Mouse (Mus musculus): Measurements from ENCODE around the gene Col13a1. TPM values are rescaled to one million over a fixed set of nuclear protein-coding genes. Genes with fewer than 3 reads are reported as not detected.

Col13a1 gene
- polyA plus RNA-seq, 1 experiment from 2014 or later = 0.48 TPM

- DNase-seq (ENCODE audit: low spot score) = no peak
Observed at GRCm38 (mm10) chr10:61972041-61972440, 6.9 kb downstream of the Col13a1 start.

DNA sequence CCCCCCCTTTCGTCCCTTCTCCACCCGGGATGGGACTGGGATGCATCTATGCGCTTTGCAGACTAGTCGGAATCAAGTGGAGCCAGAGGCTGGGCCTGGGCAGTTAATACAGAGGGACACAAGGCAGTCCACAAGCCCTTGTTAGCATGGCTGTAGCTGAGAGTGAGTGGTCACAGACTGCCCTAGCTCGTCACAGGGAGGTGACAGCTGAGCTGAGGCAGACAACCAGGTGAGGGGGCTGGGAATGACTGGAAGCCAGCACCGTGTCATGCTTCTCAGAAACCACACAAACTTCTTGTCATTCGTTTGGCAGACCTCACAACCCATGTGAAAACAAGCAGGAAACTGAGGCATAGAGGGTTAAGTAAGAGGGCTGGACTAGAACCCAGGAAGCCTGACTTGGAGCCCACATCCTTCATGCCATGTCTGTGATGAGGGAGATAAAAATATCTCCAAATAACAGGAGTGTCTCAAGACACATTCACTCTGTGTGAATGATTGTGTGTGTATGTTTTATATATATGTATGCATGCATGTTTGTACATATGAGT is 10.8 kb downstream of the Col13a1 start:
- no peak for DNase-seq (ENCODE audit: low spot score)

DNA sequence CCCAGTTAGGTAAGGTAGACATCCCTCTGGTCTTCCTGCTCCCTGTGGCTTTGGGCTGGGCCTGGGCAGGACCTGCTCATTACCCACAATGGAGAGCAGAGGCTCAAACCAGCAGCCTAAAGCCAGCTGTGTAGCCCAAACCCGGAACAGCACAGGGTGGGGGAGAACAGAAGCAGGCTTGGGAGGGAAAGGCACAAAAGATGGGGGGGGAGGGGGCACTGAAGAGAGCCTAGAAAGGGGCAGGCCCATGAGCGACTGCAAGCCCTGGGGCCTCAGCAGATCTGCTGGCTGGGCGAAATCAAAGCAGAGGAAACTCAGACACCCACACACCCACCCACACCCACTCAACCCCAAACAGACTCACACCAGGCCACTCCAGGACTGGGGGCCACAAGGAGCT is 11.7 kb downstream of the Col13a1 start:
- DNase-seq (ENCODE audit: low spot score) = no peak

- DNase-seq (ENCODE audit: low spot score) = no peak
Observed at GRCm38 (mm10) chr10:61965386-61965841, 13.5 kb downstream of the Col13a1 start.

DNA sequence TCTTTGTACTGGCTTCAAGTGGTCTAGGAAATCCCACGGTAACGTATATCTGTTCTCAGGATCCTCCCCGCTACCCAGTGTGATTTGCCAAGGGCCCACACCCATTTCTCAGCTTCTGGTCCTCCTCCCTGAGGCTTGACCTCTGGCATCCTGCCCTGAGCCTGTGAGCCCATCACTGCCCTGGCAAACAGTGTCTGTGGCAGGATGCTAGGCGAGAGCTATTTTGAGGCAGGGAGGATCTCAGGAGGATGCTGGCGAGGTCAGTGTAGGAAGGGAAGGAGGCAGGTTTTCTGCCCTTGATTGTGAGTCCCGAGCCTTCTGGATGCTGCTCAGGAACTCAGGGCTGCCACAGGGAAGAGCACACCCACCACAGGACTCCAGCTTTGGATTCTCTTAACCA is 22.2 kb downstream of the Col13a1 start:
- no peak for DNase-seq (ENCODE audit: low spot score)

DNA sequence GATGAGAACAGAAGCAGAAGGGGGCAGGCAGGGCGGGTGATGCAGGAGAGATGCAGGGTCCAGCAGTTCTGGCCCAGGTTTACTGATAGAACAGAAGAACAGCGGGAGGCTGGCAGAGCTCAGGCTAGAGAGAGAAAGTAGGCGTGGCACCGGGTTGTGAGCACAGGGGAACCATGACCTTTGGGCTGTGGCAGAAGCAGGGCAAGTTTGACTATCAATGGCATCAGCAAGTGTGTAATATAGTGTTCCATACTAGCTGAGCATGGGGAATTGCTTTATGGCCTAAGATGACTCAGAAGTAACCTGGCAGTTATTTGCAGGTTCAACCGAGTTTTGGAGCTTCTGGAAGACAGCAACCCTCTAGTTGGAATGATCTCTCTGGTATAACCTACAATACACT is 25.0 kb downstream of the Col13a1 start:
- no peak for DNase-seq (ENCODE audit: low spot score)

DNA sequence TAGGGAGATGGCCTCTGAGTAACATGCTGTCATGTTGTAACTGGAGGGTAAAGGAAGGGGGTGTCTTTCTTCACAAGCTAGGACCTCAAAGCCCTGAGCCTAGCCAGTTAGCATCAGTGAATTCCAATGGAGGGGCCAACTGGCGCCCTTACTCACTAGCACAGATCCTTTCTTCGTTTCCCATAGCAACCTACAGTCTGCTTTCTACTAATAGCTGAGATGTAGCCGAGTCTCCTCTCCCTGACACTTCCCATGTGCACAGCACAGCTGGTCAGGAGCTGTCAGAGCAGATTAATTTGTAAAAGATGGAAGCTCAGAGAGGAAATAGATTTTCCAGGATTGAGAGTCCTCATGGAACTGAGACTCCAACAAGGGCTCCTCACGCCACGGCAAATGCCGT is 29.4 kb downstream of the Col13a1 start:
- no peak for DNase-seq (ENCODE audit: low spot score)

DNA sequence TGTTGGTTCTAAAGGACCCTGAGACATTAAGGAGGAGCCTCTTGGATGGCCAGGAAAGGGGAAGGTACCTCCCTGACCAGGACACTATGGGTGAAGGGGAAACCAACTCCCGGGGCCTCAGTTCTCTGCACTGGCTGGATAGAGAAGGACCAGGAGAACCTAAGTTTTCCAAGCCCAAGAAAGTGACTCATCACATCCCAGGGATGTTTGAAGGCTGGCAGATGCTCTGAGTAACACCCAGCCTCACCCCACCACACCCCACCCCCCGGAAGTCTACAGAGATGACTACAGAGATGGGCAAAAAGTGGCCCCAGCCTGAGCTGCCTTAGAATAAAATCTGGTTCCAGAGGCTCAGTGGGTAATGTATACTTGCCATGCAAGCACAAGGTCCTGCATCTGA is 34.5 kb downstream of the Col13a1 start:
- DNase-seq (ENCODE audit: low spot score) = no peak

DNA sequence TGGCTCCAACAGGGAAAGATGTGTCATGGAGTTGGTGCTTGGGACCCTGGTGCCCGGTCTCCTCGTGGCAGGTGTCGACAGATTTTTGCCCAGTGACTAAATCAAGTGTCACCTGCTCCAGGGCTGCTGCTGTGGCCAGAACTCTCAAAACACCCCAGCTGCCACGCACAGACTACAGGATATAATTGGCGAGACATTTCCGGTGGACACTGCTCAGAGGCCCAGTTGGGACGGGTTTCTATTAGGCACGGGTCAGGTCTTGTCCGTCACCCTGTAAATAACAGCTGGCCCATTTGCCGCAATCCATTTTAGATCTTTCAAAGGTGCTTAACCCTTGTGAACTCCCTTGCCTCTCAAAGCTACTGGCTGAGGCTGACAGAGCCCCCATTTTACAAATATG is 35.4 kb downstream of the Col13a1 start:
- DNase-seq (ENCODE audit: low spot score) = no peak

DNA sequence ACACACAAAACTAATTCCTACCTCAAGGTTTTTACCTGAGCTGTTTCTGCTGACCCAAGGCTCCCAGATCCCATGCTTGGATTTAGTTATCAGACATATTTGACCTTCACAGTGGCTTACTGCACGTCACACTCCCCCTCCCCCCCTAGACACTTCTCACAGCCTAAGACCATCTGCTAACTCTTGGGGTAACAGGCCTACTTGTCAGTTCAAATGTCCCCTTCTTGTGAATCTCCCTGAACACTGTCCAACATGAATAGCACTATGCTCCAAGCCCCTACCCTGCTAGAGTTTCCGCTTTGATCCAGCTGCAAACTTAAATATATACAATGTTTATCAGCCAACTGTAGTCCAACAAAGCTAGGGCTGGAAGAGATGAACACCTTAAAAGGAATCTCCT is 36.2 kb downstream of the Col13a1 start:
- no peak for DNase-seq (ENCODE audit: low spot score)

DNA sequence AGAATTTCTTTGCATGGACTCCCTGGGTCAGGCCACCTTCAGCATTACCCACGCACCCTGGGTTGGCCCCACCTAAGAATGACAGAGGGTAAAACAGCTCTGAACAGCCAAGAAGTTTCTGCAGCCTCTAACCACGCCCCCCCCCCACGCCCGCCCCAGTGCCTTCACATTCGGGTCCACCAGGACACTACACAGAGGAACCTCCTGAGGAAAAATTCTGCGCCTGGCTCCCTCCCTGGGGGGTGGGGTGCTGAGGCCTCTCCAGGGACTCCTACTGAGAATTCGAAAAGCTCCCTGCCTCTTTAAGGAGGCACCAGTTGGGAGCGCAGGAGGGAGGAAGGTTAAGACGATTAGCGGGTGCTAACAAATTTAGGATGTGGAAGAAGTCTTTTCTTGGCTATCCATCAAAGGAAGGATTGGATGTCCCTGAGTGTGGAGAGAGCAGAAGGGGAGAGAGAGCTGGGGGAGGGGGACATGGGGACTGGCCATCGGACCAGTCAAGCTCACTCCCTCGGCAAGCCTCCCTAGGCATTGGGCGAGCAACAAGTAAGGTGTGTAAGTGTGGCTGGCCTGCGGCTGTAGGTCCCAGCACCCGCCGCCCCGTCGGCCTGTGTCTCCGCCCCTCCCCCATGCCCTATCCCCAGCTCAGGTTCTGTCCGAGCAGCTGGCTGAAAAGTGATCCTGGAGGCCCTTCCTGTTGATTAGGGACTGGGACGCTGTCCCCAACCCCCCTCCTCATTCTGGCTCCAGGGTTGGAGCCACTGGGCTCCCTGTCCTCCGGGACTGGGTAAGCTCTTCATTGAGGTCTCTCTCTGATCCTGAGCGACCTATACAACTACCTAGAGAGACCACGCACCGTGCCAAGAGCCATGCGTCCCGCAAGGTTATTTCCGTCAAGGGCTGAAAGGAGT is 42.4 kb downstream of the Col13a1 start:
- no peak for DNase-seq (ENCODE audit: low spot score)

DNA sequence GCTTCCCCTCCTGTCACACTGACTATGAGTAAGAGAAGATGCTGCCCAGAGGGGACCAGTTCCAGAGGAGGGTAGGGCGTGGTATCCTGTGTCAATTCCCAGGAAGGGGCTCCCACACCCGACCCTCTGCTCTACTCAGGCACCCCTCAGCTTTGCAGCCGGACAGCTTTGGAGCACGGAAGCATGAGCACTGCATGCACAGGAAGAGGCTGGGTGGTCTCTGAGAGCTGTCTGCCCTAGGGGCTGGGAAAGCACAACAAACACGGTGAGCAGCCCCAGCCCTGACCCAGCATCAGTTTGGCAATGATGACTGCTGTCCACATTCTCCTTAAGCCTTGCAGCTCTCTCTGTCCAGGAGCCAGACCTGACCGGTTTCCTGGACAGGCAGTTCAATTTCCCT is 47.2 kb downstream of the Col13a1 start:
- DNase-seq (ENCODE audit: low spot score) = no peak

DNA sequence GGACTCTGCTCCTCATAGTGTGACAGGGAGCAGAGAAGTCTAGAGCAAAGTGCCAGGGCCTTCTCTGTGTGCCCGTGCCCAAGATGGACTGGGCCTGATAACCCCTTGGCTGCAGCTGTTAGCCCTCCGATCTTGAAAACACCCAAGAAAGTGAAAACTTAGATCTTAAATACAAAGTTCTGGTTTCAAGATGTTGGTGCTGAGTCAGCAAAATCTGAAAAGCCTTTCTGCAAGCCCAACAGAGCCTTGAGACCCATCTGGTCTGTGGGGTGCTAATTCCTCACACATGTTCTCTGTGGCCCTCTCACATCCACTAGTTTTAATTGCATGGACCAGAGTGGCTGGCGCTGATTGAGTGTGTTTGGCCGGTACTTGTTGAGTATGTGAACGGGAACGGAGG is 49.0 kb downstream of the Col13a1 start:
- DNase-seq (ENCODE audit: low spot score) = no peak

DNA sequence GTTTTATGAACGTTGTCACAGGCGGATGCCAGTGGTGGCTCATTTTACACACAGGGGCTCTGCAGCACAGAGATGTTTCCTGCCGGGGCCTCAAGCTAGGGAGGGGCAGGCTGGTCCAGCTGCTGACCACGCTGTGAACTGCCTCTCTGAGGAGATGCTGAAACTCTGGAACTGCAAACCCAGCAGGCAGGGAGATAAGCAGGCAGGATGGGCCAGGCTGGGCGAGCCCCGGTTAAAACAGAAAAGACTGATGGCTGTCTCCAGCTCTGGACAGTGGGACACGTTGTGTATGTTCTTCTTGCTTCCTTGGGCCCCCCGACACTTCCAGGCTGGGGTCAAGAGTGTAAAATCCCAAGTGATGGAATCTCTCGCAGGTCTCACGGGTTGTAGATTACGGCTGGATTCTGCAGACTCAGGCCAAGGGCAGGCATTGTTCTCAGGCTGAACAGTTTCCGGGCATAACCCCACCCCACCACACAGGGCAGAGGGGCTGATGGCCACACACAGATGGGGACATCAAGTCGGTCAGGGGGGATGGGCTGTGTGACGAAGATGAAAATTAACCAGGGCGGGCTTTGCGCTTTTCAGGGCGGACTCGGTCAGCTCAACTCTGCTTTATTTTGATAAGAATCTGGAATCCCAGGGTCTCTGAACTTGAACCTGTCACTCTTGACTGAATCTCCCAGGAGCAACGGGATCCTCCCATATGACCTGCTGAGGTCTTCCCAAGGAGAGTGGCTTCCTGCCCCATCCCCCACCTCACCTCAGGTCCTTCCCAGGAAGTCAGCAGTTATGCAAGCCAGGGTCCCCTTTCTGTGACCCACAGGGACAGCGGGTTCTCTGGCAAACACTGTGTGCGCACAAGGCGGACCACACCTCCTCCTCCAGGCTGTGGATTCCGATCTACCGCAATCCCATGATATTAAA is 49.9 kb downstream of the Col13a1 start:
- DNase-seq (ENCODE audit: low spot score) = no peak

- no peak for DNase-seq (ENCODE audit: low spot score)
Observed at GRCm38 (mm10) chr10:61925691-61926090, 53.2 kb downstream of the Col13a1 start.

- no peak for DNase-seq (ENCODE audit: low spot score)
Observed at GRCm38 (mm10) chr10:61920655-61921365, 58.1 kb downstream of the Col13a1 start.

DNA sequence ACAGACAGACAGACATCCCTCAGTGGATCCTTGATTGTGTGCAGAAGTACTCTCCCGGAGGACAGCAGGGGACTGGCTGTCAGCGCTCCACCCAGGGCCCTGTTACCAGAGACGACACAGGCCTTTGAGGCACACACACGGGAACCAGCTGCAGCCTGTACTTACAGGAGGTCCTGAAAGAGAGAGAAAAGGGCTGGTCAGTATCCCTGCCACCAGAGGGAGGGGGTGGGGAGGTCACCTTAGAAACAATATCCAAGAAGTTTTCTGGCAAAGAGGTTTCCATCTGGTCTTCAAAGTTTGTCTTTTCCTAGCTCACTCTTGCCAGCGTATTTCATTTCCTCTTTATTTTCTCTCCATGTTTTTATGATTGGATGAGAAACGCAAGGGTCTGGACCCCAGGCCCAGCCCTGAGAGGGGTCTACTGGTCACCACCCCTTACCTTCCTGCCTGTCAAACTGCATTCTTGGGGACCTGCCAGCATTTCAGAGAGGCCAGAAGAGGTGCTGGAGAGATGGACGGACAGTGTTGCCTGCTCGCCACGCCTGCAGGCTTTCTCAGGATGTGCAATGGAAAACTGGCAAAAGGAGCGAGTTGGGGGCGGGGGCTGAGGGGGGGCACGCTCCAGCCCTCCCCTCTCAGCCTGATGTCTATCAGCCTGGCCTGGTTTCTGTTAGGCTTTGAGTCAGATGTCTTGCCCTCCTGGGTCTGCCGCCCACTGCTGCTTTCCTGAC is 58.8 kb downstream of the Col13a1 start:
- no peak for DNase-seq (ENCODE audit: low spot score)

DNA sequence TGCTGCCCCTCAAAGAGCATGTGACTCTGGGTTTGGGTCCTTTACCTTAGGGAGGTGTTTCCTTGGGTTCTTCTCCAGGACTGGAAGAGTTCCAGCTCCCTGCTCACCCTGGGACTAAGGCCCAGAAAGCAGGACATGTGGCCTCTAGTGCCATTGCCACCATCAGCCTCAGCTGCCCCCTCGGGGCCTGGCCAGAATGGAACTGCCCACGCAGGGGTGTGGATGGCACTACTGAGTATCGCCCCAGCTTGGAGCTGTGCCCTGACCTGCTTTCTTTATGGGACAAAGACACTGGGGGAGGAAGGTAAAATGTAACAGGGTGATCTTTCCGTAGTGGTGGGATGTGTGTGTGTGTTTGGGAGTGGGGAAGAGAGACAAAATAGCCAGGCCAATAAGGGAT is 59.4 kb downstream of the Col13a1 start:
- DNase-seq (ENCODE audit: low spot score) = no peak

DNA sequence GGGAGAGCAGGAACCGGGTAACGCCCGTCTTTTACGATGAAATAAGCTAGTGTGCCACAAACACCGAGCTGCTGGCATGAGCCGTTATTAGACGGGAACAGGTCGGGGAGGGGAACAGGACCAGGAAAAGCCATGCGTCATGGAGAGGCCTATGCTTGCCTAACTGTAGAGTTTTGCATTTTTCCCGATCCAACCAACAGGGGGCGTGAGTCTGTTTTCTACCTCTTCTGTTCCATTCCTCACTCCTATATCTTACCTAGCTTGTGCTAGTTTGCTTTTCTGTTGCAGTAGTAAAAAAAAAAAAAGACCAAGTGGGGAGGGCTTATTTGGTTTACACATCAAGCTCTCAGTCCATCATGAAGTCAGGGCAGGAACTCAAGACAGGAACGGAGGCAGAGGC is 61.8 kb downstream of the Col13a1 start:
- no peak for DNase-seq (ENCODE audit: low spot score)

DNA sequence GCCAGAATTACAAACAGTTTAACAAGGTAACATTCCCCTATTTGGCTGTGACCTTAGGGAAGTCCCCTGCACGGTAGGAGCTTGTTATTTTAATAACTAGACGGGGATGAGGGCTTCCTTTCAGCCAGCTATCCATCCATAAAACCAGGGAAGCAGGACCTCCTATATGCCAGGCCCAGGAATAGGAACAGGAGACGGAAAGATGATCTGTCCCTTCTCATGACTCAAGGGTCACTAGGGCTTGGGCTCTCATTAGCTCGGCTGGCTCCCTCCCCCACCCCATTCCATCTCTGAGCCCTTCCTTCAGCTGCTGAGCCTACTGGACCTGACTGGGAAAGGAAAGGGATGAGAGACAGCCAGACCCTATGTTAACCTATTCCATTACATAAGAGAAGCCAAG is 67.1 kb downstream of the Col13a1 start:
- DNase-seq (ENCODE audit: low spot score) = no peak

- no peak for DNase-seq (ENCODE audit: low spot score)
Observed at GRCm38 (mm10) chr10:61909004-61909403, 69.9 kb downstream of the Col13a1 start.
